Mouse (Mus musculus): ENCODE results near the gene Hnf1b.

- TF ChIP-seq CTCF (IDR thresholded peaks at IDR 0.05; ENCODE audit: insufficient read depth, low read length): no peak
- no peak for TF ChIP-seq POLR2A (IDR thresholded peaks at IDR 0.05; ENCODE audit: borderline replicate concordance, extremely low read depth, low read depth, low read length)
Observed at GRCm38 (mm10) chr11:83878417-83878952, 28.6 kb downstream of the Hnf1b start.

All from lung, adult 2 months (tissue).